Mouse (Mus musculus): ENCODE measurements around the gene Gm49342.
"Not testable (repeated sequence)": the region's sequence is repeated elsewhere in the genome, so short reads cannot be mapped to it uniquely, and the experiment has no call there.

Gm49342 gene

DNA sequence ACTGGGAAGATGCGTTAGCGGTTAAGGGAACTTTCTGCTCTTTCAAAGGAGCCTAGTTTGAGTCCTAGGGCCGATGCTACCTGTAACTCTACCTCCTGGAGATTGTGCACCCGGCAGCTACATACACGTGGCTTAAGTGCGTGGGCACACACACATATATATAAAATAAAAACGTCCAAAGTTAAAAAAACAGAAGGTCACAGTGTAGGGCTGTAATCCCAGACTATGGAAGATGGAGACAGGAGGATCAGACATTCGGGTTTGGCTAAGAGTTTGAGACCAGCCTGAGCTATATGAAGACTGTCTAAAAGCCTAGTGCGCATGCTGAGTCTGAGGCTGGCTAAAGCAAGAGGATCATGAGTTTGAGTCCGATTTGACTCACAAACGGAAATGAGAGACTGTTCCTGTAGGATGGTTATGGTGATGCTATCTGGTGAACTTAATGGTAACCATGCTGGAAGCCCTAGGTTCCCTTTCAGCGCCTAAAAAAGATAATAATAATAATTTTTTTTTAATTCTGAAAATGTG lies 12.8 kb upstream of the Gm49342 start:
- intact Hi-C loops (cut with DNase I), result loop anchor here (5.0 kb wide), 1 partner anchor 59 kb away; the partner anchor contains the start of gene Tep1

DNA sequence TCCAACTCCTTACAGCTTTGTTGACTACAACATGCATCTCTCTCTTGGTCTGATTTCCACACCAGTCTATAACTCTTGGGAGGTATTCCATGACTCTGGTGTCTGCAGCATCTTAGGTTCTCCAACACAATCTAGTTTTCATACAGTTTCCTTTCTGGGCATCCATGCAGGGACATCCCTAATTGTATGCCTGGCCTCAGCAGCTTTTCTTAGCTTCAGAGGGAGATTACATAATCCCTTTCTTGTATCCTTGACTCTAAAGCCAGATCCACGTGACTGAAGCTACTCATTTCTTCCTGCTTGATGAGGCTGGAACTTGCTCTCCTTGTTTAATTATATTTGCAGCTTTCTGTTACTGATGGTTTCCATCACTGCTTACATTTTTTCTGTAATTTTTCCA lies 7.7 kb upstream of the Gm49342 start:
- intact Hi-C loops (cut with DNase I), result no loop called here

GRCm38 (mm10) chr14:50938119-50938908 lies 6.0 kb upstream of the Gm49342 start:
- intact Hi-C loops (cut with DNase I), result no loop called here

DNA sequence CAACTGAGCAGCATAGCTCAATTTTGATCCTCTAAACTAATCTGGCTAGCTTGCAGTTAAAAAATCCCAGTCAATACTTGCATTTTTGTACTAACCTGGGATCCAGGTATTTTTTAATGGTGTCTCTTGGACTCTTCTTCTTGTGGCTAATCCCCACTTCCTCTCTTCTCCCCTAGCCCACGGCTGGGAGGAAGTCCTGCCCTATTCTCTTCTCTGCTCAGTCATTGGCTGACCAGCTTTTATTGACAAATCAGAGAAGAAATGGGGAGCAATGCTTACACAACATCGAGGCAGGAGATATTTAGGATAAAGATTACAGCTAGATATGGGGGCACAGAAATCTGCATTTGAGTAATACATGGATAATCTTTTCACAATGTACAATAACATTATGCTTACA lies 5.4 kb upstream of the Gm49342 start:
- intact Hi-C loops (cut with DNase I), result no loop called here

DNA sequence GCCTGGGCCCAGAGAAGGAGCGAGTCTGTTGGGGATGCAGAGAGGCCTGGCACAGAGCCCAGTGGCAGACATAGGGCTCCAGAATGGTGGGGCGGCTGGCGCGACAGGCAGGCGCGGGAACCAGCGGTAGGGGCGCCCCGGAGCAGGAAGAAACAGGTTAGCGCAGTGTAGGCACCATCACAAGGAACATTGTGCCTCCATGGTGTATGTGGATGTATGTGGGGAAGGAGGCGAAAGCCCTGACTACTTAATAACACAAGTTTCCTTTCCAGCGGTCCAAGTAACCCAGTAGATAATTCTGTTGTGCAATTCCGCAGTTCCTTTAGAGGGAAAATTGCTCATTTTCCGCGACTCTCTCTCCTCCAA lies 334 bp downstream of the Gm49342 start:
- intact Hi-C loops (cut with DNase I), result not testable (repeated sequence)

DNA sequence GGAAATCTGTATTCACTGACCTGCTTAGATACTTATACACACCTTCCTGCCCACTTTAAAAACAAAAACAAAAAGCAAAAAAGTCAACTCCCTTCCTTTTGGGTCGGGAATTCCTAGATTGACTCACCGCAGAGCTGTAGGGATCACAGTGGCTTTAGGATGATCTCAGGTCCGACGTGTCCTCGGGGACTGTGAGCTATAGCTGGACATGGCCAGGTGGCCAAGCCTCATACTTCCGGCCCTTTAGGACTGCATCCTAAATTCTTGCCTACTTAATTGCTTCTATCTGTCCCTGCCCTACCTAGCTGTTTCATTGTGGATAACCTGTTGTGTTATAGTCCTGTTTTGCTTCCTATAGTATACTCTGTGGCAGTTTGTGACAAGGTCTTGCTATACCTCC lies 764 bp downstream of the Gm49342 start:
- intact Hi-C loops (cut with DNase I), result not testable (repeated sequence)

- intact Hi-C loops (cut with DNase I), result not testable (repeated sequence)
Measured at GRCm38 (mm10) chr14:50945526-50945925, 1.2 kb downstream of the Gm49342 start.

DNA sequence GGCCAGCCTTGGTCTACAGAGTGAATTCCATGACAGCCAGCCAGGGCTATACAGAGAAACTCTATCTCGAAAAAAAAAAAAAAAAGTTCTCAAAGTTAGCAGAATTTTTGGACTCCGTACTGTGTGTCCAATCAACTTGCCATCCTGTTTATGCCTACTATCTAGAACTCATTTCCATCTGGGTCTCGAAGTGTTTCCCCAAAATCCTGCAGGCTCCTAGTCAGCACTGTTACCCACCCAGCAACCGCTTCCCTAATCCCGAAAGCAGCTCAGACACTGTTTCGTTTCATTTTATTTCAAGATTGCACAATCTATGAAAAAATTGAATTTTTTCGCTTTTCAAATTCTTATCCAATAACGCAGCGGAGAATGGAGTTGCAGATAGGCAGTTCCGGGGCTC lies 11.2 kb downstream of the Gm49342 start:
- intact Hi-C loops (cut with DNase I), result no loop called here

- intact Hi-C loops (cut with DNase I), result not testable (repeated sequence)
Measured at GRCm38 (mm10) chr14:50955942-50956508, 11.7 kb downstream of the Gm49342 start, which contains the start of gene Pnp2. Gene Pnp2, plus strand, starts transcription at chr14:50955992.

- intact Hi-C loops (cut with DNase I), result not testable (repeated sequence)
Measured at GRCm38 (mm10) chr14:50956724-50957123, 12.4 kb downstream of the Gm49342 start.

DNA sequence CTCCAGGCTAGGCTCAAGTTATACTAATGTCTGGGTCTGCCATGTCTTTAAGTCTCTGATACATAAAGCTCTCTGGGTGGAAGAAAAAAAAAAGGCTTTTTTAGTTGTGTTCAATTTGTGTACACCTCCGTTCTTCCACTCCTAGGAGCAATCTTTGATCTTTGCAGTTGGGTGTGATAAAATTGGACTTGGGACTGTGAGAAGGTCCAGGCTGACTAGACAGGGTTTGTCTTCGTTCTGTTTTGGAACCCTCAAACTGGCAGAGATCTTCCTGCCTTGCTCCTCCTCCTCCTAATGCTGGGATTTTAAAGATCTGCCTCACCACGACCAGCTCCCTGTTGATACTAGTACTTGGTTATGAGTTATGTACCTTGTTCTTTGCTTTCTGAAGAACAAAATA lies 12.8 kb downstream of the Gm49342 start:
- intact Hi-C loops (cut with DNase I), result not testable (repeated sequence)

DNA sequence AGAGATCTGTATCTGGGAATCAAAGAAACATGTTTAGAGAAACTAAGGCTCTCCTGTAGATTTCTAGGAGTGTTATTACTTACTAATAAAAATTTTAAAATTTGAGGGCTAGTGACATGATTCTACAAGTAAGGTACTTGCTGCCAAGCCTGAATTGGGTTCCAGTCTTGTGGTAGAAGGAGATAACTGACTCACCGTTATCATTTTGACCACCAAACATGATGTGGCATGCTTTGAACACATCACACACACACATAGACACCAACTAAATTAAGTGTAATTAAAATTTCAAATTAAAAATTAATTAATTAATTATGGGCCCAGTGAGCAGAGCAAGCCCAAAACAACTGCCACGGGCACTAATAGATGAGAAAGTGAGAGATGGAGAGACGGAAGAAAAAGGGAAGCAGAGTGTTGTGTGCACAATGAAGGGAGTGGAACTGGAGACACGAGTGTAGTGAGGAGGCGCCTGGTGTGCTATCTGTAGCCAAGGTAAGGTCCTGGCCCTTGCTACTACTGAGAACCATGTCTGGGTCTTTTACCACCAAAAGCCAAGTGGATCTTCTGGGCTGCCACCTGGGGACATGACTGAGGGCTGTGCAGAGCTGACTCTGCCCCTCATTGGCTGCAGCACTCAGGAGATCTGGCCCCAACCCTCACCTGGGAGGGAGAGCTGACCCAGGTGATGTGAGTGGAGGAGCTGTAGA lies 14.1 kb downstream of the Gm49342 start:
- intact Hi-C loops (cut with DNase I), result not testable (repeated sequence)

DNA sequence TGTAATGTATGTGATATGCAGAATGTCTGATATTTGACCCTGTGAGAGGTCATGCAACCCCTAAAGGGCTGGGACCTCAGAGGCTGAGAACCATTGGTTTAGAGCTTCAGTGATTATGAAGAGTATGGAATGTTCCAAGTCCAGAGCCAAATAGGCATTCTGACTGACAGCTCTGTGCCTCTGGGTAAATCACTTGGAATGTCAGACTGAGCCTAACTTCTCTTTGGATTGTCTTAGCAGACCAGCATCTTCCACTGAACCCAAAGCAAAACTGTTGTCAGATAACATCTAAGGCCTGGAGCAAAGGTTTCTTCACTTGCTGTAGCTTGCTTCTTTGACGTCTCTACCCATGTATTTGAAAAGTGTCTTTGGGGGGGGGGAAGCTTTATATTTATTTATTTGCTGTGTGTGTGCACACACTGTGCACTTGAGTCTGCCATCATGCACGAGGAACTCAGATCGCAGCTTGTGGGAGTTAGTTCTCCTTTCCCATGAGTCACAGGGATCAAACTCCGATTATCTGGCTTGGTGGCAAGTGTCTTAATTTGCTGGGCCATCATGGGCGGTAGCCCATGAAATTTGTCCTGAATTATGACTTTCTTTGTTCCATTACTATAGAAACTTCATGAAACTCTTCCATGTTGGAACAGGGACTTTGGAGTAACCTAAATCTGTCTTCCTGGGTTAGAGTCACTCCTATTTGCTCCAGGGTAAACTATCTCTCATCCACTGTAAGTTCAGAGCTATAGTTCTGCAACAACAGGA lies 24.1 kb downstream of the Gm49342 start:
- intact Hi-C loops (cut with DNase I), result no loop called here

GRCm38 (mm10) chr14:50969041-50969440 lies 24.7 kb downstream of the Gm49342 start:
- intact Hi-C loops (cut with DNase I), result no loop called here

- intact Hi-C loops (cut with DNase I), result no loop called here
Measured at GRCm38 (mm10) chr14:50969558-50970544, 25.5 kb downstream of the Gm49342 start.

- intact Hi-C loops (cut with DNase I), result no loop called here
Measured at GRCm38 (mm10) chr14:50970822-50971221, 26.5 kb downstream of the Gm49342 start.

GRCm38 (mm10) chr14:50973054-50973453 lies 28.7 kb downstream of the Gm49342 start:
- intact Hi-C loops (cut with DNase I), result not testable (repeated sequence)

DNA sequence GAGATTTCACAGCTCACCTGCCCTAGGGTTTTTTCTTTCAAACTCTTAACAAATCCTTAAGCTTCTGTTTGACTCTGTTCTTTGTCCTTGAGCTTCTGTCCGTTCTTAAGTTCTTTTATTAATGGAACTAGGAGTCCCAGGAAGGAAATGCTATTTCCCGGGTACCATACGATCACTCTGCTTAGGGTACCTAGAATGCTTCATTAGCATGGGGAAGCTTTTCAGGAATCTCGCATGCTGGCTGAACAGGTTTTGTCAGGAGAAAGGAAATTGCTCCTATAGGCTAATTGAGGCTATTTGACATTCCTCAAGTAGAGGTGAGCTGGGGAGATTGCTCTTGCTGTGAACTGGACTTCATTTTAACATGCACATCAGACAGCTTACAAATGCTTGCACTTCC lies 29.4 kb downstream of the Gm49342 start:
- intact Hi-C loops (cut with DNase I), result no loop called here

DNA sequence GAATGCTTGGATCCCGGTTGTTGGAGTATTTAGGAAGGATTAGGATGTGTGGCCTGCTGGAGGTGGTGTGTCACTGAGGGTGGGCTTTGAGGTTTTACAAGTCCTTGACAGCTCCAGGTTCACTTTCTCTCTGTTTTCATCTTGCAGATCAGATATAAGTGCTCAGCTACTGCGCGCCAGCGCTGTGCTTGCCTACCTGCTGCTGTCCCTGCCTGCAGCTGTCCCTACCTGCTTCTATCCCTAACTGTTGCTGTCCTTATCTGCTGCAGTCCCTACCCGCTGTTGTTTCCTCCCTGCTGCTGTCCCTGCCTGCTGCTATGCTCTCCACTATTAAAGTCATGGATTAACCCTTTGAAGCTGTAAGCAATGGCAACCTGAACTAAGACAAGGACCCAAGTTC lies 30.7 kb downstream of the Gm49342 start:
- intact Hi-C loops (cut with DNase I), result loop anchor here (5.0 kb wide), 1 partner anchor 87 kb away; no protein-coding TSS in a partner anchor

DNA sequence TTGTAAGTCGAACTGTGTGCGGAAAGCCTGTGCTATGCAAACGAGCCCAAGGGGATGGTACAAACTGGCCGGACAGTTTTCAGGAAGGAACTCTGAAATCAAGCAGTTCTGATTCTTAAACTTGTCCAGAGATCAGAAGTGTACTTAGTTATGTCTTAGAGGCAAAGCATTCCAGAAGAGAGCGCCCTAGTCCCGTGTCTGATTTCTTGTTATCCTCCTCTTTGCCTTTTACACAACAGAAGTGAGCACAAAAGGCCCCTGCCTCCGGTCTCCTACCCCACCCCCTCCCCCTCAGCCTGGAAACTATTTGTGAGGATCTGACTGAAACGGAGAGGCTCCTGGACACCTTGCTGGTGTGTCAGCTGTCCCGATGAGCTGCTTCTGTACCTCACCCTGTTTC lies 32.4 kb downstream of the Gm49342 start:
- intact Hi-C loops (cut with DNase I), result loop anchor here (5.0 kb wide), 1 partner anchor 86 kb away; no protein-coding TSS in a partner anchor
